Mouse (Mus musculus) stomach, postnatal 0 days (tissue): ENCODE measurements around the gene Ccdc181.

Experiments used
- CTCF ChIP-seq: IDR thresholded peaks from 2 replicates; pipeline ENCODE4 v1.5.1; 2016; ENCODE audit warnings: antibody characterized with exemption, low read depth, mild to moderate bottlenecking, moderate library complexity
- EP300 ChIP-seq: optimal IDR thresholded peaks from 2 replicates; pipeline ENCODE3; 2016; ENCODE audit warnings: antibody characterized with exemption

- TF ChIP-seq CTCF, result no peak
- no peak for TF ChIP-seq EP300
Measured at GRCm38 (mm10) chr1:164270941-164271340, 4.4 kb upstream of the Ccdc181 start.
